Mouse (Mus musculus) thymus, adult 2 months (tissue): Measurements from ENCODE around the gene Per3.

Experiments
- CTCF ChIP-seq: fragments of 200-500 bp; IDR thresholded peaks from 2 replicates; pipeline ENCODE4 v1.5.1; 2012; ENCODE audit warnings: mild to moderate bottlenecking, control low read depth, low read length, moderate library complexity, borderline replicate concordance; ENCODE audit not compliant: control insufficient read depth, poor library complexity, insufficient read depth; ENCODE audit errors: extremely low read depth
- POLR2A ChIP-seq: fragments of 200-500 bp; IDR thresholded peaks from 2 replicates; pipeline ENCODE4 v1.6.1; 2012; ENCODE audit warnings: mild to moderate bottlenecking, low read length, control low read depth, moderate library complexity; ENCODE audit not compliant: control insufficient read depth, poor library complexity, insufficient read depth; ENCODE audit errors: extremely low read depth

DNA sequence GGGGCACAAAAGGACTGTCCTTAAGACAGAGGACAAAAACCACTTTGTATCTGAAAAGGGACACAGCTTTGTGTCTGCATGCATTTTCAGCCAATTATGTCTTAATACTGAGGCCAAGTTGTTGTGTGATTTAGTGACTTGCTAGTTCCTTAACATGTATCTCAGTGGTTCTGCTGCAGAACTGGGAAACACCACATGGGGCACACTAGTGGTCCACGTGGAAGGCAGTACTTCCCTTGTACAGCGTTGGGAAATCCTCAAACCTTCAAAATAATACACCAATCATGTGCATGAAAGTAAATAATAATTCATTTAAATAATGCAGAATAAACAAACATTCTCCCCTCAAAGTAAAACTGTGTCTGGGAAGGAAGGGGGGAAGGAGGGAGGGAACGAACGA is 24.3 kb upstream of the Per3 start:
- no peak for TF ChIP-seq CTCF
- no peak for TF ChIP-seq POLR2A
